Mouse (Mus musculus): ENCODE data around the gene Fam155a.

GRCm38 (mm10) chr8:9546919-9547557 is 223.9 kb downstream of the Fam155a start:
- TF ChIP-seq CTCF (IDR thresholded peaks at IDR 0.05; ENCODE audit: insufficient read depth, low read depth, low read length) (no peak), POLR2A (IDR thresholded peaks at IDR 0.05; ENCODE audit: insufficient read depth, low read depth, low read length) (no peak)
